Mouse (Mus musculus) kidney, embryonic 15.5 days (tissue): ENCODE results near the gene Dcaf17. TPM values are rescaled to one million over a fixed set of nuclear protein-coding genes. Genes with fewer than 3 reads are reported as not detected.

Experiments
- polyA plus RNA-seq: library from polyadenylated mRNA; unstranded; fragments of >200 nt; fragmentation: Nextera tagmentation; extraction: Ambion mirVana; gene quantifications from 2 replicates; pipeline ENCODE4 v1.2.1, GENCODE M21; 2015

Dcaf17 gene
- polyA plus RNA-seq, 1 experiment from 2014 or later, result 33.2 TPM

Other genes with a start within 250 kb of the Dcaf17 start
- gene Tlk1, start 229.6 kb upstream of the Dcaf17 start, polyA plus RNA-seq, result 27.0 and 29.5 TPM in 2 replicates
- 17.5 and 19.5 TPM in 2 replicates for gene Mettl8, start 255 bp downstream of the Dcaf17 start, polyA plus RNA-seq
- 1.5 and 1.8 TPM in 2 replicates for gene Cybrd1, start 62.6 kb downstream of the Dcaf17 start, polyA plus RNA-seq
- 83.2 and 85.6 TPM in 2 replicates for gene Dync1i2, start 156.4 kb downstream of the Dcaf17 start, polyA plus RNA-seq